Mouse (Mus musculus) cerebellum, postnatal 36 days (tissue): ENCODE results near the gene Synpo2.

ENCODE experiments used
- DNase-seq, 2 experiments: peaks; one replicate each; pipeline ENCODE4 v3.0.0; 2021 to 2022; ENCODE audit warnings: mixed read lengths in 2 of 2

Synpo2 gene

GRCm38 (mm10) chr3:123163192-123163523 lies 72.8 kb downstream of the Synpo2 start:
- no peak for DNase-seq

- no peak for DNase-seq
Observed at GRCm38 (mm10) chr3:123162289-123163191, 73.4 kb downstream of the Synpo2 start.

GRCm38 (mm10) chr3:123160792-123161191 lies 75.2 kb downstream of the Synpo2 start:
- DNase-seq: peak in 1 of 2 experiments; percentile 37

DNA sequence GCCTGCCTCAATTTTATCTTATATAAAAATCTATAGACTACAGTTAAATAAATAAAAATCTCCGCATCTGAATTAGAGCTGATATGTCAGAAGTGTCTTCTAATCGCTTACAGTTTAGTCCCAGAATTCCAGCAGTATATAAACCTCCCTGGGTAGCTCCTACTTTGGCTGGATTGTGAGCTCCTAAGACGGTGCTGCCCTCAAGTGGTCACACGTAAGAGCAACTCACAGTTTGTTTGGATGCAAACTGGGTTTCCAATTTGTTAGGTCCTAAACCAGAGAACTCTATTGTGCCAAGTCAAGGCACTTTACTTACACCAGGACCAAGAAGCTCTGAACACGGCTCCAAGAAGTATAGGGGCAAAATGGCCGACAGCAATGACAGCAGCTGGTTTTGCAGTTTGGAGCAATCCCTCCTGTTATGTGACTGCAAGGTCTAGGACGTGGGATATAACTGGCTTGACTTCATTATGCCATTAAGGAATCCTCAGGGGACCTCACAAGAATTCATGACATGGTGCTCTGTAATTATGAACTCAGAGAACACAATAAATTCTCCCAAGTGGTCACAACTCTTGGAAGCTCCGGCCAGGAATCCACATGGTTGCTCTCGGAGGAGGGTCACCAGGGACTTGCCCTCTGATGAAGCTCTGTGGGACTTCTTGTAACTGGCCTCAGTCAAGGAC lies 76.7 kb downstream of the Synpo2 start:
- DNase-seq: peak; percentile 14 to 25

- DNase-seq: no peak
Observed at GRCm38 (mm10) chr3:123158579-123158978, 77.4 kb downstream of the Synpo2 start.

GRCm38 (mm10) chr3:123153337-123153736 lies 82.6 kb downstream of the Synpo2 start:
- no peak for DNase-seq

DNA sequence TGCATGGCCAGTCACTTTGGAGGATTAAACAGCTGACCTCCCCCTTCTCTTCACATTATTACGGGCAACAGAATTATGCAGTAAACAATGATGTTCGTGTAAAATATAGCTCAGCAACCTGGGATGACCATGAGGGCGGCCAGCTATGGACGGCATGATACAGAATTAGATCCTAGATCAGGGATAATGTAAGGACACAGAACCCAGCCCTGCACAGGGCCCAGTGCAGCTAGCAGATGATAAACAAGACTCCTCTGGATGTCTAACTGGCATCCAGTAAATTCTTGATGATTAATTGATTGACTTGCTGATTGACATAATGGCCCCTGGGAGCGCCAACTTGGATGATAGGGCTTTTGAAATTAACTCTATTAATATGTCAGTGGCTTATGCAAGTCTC lies 83.0 kb downstream of the Synpo2 start:
- no peak for DNase-seq

DNA sequence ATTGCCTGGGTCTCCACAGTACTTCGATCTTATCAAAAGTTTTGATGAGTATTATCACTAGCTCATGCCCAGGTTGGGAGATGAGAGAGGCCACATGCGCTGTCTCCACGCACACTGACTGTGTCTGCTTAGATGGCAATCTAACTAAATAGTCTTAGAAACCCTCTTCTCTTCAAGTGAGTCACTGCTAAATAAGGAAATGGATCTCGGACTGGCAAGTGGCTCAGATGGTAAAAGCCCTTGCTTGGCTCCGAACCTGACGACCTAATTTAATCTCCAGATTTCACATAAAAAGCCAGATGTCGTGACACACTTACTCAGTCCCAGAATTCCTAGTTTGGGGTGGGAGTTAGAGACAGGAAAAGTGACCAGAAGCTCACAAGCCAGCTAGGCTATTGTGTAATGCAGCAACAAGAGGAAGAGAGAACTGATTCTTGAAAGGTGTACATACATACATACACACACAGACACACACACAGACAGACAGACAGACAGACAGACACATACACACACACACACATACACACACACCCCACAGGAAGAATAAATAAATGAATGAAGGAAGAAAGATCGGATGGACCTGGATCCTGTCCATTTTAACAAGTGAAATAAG lies 85.3 kb downstream of the Synpo2 start:
- DNase-seq: no peak

DNA sequence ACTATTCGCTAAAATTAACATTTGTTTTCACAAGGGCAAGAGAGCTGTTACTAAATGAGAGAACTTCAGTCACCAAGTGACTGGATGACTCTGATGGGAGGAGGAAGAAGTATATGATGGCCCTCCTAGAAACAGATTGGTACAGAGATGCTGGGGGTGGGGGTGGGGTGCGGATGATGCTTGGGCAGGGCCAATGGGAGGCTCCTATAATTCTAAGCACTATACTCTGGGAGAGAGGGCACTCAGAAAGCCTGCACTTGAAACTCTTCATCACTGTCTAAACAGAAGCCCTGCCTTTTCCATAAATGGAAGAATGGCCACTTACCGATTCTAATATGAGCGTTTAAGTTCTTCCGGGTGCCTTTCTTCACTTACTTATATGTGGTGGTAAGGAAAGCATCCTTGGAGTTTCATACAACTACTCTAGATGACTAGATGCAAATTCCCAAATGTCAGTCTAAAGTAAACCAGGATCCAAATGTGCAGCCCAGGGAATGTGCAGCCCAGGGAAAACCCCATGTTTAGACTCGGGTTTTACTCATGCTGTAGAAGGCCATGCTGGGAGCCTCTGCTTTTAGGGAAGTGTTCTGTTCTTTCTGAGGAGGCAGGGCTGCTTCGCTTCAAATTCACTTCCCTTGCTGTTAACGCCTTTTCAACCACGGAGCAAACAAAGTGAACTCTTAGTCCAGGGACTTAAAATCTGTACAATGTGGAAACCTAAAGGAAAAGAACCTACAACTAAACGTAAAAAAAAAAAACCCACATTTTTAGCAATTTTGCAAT lies 86.4 kb downstream of the Synpo2 start:
- DNase-seq: no peak

DNA sequence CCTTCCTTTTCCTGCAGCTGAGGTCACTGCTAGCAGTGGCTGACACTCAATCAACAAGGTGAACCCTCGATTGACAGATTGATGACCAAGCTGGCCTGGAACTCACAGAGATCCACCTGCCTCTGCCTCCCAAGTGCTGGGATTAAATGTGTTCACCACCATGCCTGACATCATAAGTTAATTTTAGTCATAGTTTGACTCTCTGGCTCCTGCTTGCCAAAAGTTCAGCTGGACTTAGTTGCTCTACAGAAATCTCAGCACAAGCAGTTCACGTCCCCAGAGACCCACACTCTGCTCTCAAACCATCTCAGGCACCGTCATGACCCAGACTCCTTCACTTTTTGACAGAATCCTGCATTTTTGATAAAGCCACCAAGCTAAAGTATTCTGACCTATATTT lies 87.3 kb downstream of the Synpo2 start:
- DNase-seq: no peak

DNA sequence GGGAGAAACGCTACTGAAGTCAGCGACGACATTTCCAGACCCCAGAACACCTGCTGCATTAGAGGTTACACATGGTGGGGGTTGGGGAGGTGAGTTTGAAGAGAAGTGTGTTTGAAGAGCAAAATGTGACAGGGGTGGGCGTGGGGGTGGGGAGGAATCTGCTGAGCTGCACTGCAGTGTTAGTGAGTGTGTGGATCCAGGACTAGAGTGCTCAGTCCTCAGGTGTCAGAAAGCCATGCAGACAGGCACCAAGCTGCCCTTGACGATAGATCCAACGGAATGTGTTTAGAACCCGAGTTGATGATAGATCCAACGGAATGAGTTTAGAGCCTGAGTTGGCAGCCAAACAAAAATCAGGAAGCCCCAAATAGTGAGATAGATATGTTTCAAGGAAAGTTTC lies 89.4 kb downstream of the Synpo2 start:
- no peak for DNase-seq

DNA sequence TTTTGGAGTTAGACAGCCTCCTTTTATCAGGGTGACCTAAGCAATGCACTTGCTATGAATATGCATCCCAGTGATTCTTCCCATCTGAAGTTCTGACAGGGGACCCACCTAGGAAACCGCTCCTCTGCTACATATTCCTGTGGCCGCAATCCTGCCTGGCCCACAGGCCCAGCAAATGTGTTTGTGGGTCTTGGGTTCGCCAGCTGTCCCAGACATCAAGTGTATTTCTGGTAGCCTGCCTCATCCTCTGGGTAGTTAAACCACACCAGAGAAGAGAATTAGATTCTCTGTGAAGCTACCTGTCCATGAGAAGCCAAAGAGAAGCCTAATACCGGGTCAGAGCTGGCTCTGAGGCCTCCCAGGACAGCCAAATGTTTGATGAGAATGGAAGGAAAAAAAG lies 90.0 kb downstream of the Synpo2 start:
- no peak for DNase-seq

DNA sequence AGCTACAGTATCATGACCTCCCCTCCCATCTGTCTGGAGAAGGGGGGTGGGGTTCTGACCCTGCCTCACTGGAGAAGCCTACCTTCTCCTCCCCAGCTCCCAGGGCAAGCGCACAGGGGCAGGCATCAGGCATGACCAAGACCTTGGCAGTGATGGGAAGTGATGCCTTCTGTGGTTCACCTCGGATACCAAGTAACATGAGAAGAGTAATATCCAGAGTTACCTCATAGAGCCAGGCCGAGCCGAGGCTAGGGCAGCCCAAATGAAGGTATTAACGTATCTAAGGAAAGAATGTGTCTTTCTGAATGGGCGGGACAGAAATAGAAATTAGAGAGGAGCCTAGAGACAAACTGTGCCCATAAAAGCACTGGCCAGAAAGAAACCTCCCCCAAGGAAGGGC lies 92.5 kb downstream of the Synpo2 start:
- DNase-seq: no peak

- no peak for DNase-seq
Observed at GRCm38 (mm10) chr3:123142298-123142697, 93.7 kb downstream of the Synpo2 start.

DNA sequence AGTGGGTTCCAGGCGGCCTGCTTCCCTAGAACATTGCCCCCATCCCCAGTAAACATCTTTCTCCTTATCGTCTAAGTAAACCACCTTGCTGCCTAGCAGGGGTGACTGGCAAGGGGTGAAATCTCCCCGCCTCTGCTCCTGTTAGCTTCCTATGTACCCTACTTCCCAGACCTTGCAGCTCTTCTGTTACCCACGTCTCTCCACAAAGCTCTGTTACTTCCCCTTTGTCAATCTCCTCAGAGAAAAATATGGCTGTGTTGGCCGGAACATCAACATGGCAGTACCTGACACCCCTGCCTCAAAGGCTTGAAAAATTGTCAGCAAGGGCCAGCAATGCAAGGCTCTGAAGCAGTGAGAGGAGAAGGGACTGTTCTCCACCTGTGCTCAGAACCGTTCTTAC lies 94.9 kb downstream of the Synpo2 start:
- no peak for DNase-seq

GRCm38 (mm10) chr3:123140134-123140533 lies 95.8 kb downstream of the Synpo2 start:
- no peak for DNase-seq

DNA sequence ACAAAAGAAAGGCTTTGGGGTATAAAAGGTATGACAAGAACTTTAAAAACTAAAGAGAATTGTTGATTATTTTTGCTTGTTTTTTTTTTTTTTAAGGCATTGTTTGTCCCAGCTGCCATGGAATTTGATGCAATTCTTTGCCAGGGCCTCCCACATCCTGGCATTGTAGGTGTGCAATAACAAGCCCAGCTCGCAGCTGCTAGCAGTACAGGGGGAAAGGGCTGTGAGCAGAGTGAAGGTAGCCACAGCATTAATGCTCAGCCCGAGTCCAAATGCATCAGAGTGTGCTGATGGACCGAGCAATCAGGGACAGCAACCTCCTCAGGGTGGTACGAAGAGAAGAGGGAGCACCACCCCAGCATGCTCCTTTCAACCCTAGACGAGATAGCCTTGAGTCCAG lies 96.3 kb downstream of the Synpo2 start:
- no peak for DNase-seq

- DNase-seq: no peak
Observed at GRCm38 (mm10) chr3:123138274-123139003, 97.5 kb downstream of the Synpo2 start.

GRCm38 (mm10) chr3:123132101-123132500 lies 103.8 kb downstream of the Synpo2 start:
- DNase-seq: no peak

GRCm38 (mm10) chr3:123131151-123131756 lies 104.7 kb downstream of the Synpo2 start:
- DNase-seq: no peak

DNA sequence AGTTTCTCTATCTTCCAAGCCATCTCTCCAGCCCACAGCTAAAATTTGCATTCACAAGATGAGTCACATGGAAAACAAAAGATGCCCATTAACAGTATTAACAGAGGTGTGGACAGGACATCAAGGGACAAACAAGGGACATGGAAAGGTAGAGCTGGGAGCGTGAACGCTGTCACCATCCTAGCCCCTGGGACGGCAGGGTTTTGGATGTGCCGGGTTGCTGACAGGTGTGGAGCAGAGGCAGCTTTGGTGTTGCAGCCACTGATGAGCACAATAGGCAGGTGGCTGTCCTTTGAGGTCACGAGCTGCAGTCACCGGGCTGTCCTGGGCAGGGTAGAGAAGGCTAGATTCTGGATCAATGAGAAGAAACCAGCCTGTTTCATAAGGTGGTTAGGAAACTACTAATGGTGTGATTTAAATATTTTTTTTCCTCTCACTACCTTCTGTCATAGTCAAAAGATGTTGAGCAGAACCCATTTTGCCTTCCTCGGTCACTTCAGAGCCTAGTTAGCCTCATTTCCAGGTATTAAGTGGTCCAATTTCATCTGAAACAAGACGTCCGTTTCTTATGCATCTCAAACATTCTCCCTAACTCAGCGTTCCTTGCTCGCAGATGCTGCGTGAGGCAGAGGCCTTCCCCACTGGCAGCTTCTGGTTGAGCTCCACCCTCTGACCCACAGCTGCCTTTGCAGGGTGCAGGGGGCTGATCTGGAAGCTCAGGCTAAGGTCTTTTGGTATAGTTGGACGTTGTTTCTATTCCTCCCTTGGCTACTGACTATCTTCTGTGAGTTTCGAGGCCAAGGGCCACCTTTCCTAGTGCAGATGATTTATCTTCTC lies 105.4 kb downstream of the Synpo2 start:
- no peak for DNase-seq
